Mouse (Mus musculus) brain, embryonic 14.5 days (tissue): Measurements from ENCODE around the gene Elmo2.

Source experiments
- CTCF ChIP-seq: fragments of 200-500 bp; IDR thresholded peaks from 2 replicates; pipeline ENCODE4 v1.5.1; 2012; ENCODE audit warnings: inconsistent platforms, mild to moderate bottlenecking, moderate library complexity, borderline replicate concordance; ENCODE audit not compliant: insufficient read depth, insufficient read length; ENCODE audit errors: extremely low read depth
- POLR2A ChIP-seq: fragments of 200-500 bp; IDR thresholded peaks from 2 replicates; pipeline ENCODE4 v1.6.1; 2012; ENCODE audit warnings: mild to moderate bottlenecking, inconsistent platforms, borderline replicate concordance; ENCODE audit not compliant: poor library complexity, insufficient read depth, insufficient read length, severe bottlenecking; ENCODE audit errors: extremely low read depth

DNA sequence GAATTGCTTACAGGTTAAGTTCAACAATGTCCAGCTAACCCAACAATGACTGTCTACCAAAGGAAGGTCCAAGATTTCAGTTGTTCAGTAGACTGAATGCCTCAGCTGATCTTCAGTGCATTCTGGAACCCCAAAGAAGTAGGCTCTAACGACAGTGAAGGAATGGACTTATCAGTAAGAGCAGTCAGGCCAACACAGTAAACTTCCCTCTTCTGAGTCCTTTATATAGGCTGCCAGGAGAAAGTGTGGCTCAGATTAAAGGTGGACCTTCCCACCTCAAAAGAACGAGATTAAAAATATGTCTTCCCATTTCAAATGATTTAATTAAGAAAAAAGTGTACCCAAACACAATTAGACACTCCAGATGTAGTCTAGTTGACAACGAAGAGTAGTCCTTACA is 44.1 kb upstream of the Elmo2 start:
- TF ChIP-seq CTCF (no peak), POLR2A (no peak)
